Mouse (Mus musculus): ENCODE results near the gene Nup107.

Gene Nup107

GRCm38 (mm10) chr10:117777501-117778327 is 14.8 kb downstream of the Nup107 start:
- DNase-seq (ENCODE audit: low spot score), result no peak

- no peak for DNase-seq (ENCODE audit: low spot score)
These were observed 15.4 kb downstream of the Nup107 start for GRCm38 (mm10) chr10:117777103-117777470.

GRCm38 (mm10) chr10:117776281-117777102 is 16.0 kb downstream of the Nup107 start:
- DNase-seq (ENCODE audit: low spot score), result no peak

- DNase-seq (ENCODE audit: low spot score), result no peak
These were observed 16.9 kb downstream of the Nup107 start for GRCm38 (mm10) chr10:117775401-117776144.

GRCm38 (mm10) chr10:117774817-117775120 is 17.7 kb downstream of the Nup107 start:
- DNase-seq (ENCODE audit: low spot score), result no peak

- no peak for DNase-seq (ENCODE audit: low spot score)
These were observed 18.3 kb downstream of the Nup107 start for GRCm38 (mm10) chr10:117774011-117774816.

GRCm38 (mm10) chr10:117773106-117773720 is 19.3 kb downstream of the Nup107 start:
- no peak for DNase-seq (ENCODE audit: low spot score)

GRCm38 (mm10) chr10:117772364-117773105 is 20.0 kb downstream of the Nup107 start:
- no peak for DNase-seq (ENCODE audit: low spot score)

GRCm38 (mm10) chr10:117771131-117771510 is 21.4 kb downstream of the Nup107 start:
- no peak for DNase-seq (ENCODE audit: low spot score)

- DNase-seq (ENCODE audit: low spot score), result no peak
These were observed 22.0 kb downstream of the Nup107 start for GRCm38 (mm10) chr10:117770286-117771130.

- no peak for DNase-seq (ENCODE audit: low spot score)
These were observed 22.8 kb downstream of the Nup107 start for GRCm38 (mm10) chr10:117769541-117770285.

GRCm38 (mm10) chr10:117768141-117768440 is 24.4 kb downstream of the Nup107 start:
- DNase-seq (ENCODE audit: low spot score), result no peak

GRCm38 (mm10) chr10:117767286-117768140 is 25.0 kb downstream of the Nup107 start:
- no peak for DNase-seq (ENCODE audit: low spot score)

GRCm38 (mm10) chr10:117766896-117767160 is 25.7 kb downstream of the Nup107 start:
- no peak for DNase-seq (ENCODE audit: low spot score)

- DNase-seq (ENCODE audit: low spot score), result no peak
These were observed 26.2 kb downstream of the Nup107 start for GRCm38 (mm10) chr10:117766111-117766895.

GRCm38 (mm10) chr10:117765116-117765894 is 27.2 kb downstream of the Nup107 start:
- DNase-seq (ENCODE audit: low spot score), result no peak

GRCm38 (mm10) chr10:117764598-117764997 is 27.9 kb downstream of the Nup107 start:
- no peak for DNase-seq (ENCODE audit: low spot score)

Data from c-Kit-positive CD71-positive TER-119-positive erythroid progenitor cells, embryonic 14.5 days (primary cell).